Mouse (Mus musculus) lung, postnatal 10 days (tissue): Measurements from ENCODE around the gene Gm28044.
"Not testable (repeated sequence)": the region's sequence is repeated elsewhere in the genome, so short reads cannot be mapped to it uniquely, and the experiment has no call there.

Experiments used
- DNase-seq: peaks from one replicate; pipeline ENCODE4 v3.0.0; 2021

The Gm28044 gene

DNA sequence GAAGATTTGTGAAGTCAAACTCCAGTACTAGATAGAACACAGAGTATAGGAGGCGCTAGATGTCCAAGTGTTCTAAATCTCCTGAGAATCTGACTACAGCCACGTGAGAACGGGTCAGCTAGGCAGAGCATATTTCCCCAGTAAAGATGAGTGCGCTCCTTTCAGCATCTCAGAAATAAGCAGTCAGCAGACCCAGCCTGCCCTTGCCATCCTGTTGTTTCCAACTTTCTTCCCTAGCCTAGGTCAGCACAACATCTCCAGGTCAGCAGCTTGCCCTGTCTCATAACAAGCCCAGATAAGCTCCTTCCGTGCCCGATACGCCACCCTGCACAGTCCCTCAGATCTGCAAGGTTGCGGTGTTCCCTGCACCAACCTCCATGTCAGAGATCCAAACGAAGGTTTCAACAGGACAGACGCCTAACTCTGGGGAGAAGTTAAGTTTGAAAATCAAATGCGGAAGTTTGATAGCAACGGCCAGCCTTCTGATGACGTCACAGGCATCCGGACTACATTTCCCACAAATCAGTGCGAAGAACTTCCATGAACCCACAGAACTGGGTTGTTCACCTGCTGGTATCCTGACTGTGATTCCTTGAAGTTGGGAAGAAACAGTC is at the start of gene Gm28044, which contains the start of gene Zfp953:
Gene Gm28044 (minus strand): TSS at position 406 of the 614 bp plus-strand sequence.
Gene Zfp953 (minus strand): TSS at position 475 of the 614 bp plus-strand sequence.
- DNase-seq = peak; percentile 94

DNA sequence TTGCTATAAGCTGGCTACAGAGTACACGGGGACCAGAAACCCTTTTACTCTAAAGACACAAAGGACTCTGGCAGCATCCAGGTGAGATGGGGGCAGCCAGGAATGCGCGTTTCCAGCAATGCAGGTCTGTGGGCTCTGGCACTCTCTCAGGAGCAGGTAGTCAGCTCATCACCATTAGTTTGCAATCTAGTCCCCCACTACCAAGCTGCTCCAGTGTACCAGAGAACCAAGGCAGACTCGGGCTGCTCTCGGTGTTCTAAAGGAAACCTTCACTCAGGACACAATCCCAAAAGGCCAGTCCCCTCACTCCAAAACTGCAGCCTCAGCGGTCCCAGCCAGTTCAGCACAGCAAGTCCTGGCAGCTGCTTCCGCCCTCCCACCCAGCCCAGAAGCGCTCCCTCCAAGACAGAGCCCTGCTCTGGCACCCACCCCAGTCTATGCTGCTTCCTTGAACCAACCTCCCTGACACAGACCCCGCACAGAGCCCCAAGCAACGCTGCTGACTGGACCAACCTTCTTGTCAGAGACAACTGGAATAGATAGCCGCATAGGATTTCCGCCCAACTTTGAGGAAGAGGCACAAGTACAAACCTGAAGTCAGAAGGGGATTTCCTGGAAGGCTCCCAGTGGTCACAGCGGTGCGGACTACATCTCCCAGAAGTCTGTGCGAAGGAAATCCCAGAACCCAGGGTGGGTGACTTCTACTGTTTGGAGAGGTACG is 39.0 kb upstream of the Gm28044 start, which contains the start of gene Zfp429:
Gene Zfp429 (minus strand): TSS at position 637 of the 721 bp plus-strand sequence.
- DNase-seq = peak; percentile 82

DNA sequence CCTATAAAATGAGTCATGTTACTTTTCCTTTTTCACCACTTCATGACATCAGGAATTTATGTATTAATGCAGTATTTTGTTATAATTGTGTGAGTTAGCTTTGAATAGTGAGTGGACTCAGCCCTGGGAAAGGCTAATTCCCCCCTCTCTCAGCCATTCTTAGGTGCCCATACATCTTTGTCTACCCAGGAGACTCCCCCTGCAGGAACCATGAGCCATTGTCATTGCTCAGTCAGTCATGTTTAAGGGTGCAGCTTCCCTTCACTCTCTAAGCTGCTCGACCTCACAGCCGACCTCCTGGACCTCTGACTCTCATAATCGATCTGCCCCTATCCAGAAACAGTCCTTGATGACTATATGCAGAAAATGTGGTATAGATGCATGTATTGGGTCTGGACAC is 15.9 kb upstream of the Gm28044 start:
- not testable (repeated sequence) for DNase-seq

DNA sequence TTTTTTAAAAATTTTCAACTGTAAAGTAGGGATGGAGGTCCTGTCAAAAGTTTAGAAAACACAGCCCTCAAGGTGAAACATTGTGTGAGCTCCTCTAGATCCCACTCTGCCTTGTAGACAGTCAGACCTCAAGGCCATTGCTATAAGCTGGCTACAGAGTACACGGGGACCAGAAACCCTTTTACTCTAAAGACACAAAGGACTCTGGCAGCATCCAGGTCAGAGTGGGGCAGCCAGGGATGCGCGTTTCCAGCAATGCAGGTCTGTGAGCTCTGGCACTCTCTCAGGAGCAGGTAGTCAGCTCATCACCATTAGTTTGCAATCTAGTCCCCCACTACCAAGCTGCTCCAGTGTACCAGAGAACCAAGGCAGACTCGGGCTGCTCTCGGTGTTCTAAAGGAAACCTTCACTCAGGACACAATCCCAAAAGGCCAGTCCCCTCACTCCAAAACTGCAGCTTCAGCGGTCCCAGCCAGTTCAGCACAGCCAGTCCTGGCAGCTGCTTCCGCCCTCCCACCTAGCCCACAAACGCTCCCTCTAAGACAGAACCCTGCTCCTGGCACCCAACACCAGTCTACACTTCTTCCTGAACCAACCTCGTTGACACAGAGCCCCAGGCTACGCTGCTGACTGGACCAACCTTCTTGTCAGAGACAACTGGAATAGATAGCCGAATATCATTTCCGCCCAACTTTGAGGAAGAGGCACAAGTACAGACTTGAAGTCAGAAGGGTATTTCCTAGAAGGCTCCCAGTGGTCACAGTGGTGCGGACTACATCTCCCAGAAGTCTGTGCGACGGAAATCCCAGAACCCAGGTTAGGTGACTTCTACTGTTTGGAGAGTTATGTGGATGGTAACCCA is 14.9 kb upstream of the Gm28044 start, which contains the start of the genes Gm28041 and Zfp456:
Gene Gm28041 (minus strand): TSS at position 684 of the 862 bp plus-strand sequence.
Gene Zfp456 (minus strand): TSS at position 761 of the 862 bp plus-strand sequence.
- peak; percentile 79 for DNase-seq

DNA sequence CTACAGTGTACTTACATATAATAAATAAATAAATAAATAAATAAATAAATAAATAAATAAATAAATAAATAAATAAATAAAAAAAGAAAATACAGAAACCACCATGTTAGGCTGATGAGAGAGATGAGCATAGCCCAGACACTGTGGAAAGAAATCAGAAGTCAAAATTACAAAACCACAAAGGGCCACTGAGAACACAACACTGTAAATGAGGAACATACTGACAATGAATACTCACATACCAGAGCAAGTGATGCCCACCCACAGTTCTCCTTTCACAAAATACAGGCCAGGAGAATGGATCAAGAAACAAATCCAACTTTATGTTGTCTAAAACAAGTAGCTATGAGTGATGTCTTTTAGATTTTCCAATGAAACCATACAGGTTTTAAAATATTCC is 8.5 kb downstream of the Gm28044 start:
- no peak for DNase-seq

DNA sequence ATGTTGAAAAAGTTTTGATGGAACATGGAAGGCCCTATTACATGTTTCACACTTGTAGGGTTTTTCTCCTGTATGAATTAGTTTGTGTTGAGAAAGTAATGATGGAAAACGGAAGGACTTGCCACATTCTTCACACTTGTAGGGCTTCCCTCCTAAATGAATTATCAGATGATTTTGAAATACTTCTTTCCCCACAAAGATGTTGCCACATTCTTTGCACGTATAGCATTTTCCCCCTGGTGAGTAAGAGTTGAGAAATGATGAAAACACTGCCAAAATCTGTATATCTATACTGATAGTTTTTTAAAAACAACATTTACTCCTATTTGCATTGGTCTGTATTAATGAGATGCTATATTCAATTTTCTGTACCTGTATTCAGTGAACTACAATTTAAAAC is 16.9 kb downstream of the Gm28044 start:
- DNase-seq = no peak

DNA sequence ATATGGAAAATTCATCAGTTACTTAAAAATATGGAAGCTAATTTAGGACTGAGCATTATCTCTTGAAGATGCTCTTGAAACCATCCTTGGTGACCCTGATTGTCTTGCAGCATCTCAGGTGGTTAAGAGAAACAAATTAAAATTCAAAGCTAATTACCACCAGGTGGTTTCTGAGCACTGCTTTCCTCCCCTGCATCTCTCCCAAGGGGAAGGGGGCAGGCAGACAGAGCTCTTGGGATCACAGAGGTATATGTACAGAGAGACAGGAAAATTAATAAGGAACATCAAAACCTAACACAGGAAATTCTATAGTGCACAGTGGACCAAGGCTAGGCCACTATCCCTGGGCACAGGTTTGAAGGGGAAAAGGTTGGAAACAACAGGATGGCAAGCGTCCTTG is 27.5 kb downstream of the Gm28044 start:
- no peak for DNase-seq

DNA sequence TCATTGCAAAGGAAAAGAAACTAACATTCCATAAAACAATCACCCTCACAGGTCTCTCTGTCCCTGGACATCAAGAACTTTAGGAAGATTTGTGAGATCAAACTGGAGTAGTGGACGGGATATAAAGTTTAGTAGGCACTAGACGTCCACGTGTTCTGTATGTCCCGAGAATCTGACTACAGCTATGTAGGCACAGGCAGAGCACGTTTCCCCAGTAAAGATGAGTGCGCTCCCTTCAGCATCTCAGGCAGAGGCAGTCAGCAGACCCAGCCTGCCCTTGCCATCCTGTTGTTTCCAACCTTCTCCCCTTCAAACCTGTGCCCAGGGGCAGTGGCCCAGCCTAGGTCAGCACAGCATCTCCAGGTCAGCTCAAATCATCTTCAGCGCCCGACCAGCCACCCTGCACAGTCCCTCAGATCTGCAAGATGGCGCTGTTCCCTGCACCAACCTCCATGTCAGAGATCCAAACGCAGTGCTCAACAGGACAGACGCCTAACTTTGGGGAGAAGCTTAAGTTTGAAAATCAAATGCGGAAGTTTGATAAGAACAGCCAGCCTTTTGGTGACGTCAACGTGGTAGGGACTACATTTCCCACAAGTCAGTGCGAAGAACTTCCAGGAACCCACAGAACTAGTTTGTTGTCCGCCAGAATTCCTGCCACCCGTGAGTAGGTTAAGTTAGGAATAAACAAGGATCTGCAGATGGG is 28.2 kb downstream of the Gm28044 start, which contains the start of gene Zfp595:
Gene Zfp595 (minus strand): TSS at position 552 of the 706 bp plus-strand sequence.
- peak; percentile 94 for DNase-seq

DNA sequence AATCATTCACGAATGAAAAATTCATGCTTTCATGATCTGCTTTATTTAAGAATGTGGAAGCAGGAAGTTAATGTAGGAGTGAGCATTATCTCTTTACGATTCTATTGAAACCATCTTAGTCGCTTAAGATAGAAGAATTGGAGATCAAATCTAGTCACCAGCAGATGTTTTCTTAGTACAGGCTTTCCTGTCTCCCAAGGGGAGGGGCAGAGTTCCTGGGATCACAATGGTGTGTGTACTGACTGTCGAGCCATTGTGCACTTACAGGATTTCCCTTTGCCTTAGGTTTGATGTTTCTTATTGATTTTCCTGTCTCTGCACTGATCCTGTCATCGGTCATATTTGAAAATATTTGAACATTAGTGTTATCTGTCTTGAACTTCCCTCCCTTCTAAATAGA is 53.6 kb downstream of the Gm28044 start:
- DNase-seq = peak; percentile 17

DNA sequence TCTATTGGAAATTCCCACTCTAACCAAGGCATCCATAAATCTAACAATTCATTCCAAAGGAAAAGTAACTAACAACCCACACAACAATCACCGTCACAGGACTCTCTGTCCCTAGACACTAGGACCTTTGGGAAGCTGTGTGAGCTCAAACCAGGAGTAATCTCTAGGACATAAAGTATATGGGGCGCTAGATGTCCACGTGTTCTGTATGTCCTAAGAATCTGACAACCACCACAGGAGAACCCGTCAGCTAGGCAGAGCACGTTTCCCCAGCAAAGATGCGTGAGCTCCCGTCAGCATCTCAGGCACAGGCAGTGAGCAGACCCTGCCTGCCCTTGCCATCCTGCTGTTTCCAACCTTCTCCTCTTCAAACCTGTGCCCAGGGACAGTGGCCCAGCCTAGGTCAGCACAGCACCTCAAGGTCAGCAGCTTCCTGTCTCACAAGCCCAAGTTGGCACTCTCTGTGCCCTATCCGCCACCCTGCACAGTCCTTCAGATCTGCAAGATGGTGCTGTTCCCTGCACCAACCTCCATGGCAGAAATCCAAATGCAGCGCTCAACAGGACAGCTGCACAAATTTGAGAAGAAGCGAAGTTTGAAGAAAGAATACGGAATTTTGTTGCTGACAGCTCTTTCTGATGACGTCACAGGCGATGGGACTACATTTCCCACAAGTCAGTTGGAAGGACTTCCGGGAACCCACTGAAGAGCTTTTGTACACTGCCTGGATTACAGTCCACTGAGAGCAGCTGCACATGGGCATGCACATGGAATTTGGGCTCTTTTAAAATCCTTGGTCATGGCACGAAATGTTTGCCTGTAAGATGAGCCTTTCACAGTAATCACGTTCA is 54.3 kb downstream of the Gm28044 start, which contains the start of gene Zfp457:
Gene Zfp457 (minus strand): TSS at position 664 of the 851 bp plus-strand sequence.
- DNase-seq = peak; percentile 92

DNA sequence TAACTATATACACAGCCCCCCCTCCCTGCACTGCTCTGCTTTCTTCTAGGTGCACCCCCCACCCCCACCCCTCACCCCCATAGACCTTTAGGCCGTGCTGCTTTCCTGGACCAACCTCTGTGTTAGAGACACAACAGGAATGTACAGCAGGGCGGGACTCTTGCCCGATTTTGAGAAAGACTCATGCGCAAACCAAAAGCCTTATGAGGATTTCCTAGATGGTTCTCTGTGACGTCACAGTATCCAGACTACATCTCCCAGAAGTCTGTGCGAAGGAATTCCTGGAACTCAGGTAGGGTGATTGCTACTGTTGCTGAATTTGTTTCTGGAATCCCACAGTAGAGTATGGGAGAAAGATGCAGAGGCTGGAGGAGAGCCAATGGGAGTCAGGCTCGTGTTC is 82.0 kb downstream of the Gm28044 start, which contains the start of gene Zfp458:
Gene Zfp458 (minus strand): TSS at position 153 of the 400 bp plus-strand sequence.
- DNase-seq = peak; percentile 39

DNA sequence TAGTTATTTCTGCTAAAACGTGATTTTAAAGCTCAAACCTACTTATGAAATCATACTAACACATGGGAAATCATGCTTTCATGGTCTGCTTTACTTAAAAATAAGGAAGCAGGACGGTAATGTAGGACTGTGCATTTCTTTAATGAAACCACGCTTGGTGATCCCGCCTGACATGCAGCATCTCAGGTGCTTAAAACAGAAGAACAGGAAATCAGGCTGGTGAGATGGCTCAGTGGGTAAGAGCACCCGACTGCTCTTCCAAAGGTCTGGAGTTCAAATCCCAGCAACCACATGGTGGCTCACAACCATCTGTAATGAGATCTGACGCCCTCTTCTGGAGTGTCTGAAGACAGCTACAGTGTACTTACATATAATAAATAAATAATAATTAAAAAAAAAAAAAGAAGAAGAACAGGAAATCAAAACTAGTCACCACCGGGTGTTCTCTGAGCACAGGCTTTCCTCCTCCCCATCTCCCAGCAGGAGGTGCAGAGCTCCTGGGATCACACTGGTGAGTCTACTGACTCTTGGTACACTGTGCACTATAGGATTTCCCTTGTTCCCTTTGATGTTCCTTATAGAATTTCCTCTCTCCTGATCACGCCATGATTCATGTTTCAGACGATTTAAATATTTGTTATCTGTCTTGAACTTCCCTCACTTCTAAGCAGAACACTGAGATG is 90.8 kb downstream of the Gm28044 start:
- not testable (repeated sequence) for DNase-seq

DNA sequence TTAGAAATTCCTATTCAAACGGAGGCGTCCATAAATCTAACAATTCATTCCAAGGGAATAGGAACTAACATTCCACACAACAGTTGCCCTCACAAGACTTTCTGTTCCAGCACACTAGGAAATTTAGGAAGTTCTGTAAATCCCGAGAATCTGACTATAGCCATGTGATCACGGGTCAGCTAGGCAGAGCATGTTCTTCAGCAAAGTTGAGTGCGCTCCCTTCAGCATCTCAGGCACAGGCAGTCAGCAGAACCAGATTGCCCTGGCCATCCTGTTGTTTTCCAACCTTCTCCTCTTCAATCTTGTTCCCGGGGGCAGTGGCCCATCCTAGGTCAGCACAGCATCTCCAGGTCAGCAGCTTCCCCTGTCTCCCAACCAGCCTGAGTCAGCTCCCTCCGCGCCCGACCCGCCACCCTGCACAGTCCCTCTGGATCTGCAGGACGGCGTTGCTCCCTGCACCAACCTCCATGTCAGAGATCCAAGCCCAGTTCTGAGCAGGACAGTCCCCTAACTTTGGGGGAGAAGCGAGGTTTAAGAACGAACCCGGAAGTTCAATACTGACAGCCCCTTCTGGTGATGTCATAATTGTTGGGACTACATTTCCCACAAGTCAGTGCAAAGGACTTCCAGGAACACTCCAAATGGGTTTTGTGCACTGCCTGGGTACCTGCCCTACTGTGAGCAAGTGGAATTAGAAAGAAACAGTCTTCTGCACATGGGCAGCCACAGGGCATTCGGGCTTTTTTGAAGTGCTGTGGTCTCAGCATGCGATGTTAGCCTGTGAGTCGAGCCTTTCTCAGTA is 91.6 kb downstream of the Gm28044 start:
- peak; percentile 85 for DNase-seq
